Mouse (Mus musculus): ENCODE data around the gene Myo5a. TPM values are rescaled to one million over a fixed set of nuclear protein-coding genes. Genes with fewer than 3 reads are reported as not detected.

The Myo5a gene
- polyA plus RNA-seq, 1 experiment from 2014 or later, result 19.8 TPM

GRCm38 (mm10) chr9:75264008-75264718, 193.3 kb downstream of the Myo5a start:
- H3K9me3 ChIP-seq (replicated peaks), result no peaks in the 10 kb centered on the region
- no peak for DNase-seq (ENCODE audit: low spot score)
- no peaks in the 10 kb centered on the region for H3K27me3 ChIP-seq (ENCODE audit: low read depth, poor library complexity, severe bottlenecking)
- WGBS, result 45% methylated on average over 3 of the region's 3 CpGs
- peaks cover 29% of the 10 kb centered on the region for H3K4me1 ChIP-seq
- H3K27ac ChIP-seq, result no peak overlapping the region
- H3K4me3 ChIP-seq, result no peak overlapping the region
- H3K36me3 ChIP-seq, result no peaks in the 10 kb centered on the region

- Histone ChIP-seq H3K4me1 (peaks cover 13% of the 10 kb centered on the region; the same call in 1 of the 2 replicates), H3K36me3 (no peaks in the 10 kb centered on the region), H3K27ac (no peak overlapping the region), H3K27me3 (ENCODE audit: low read depth, poor library complexity, severe bottlenecking) (no peaks in the 10 kb centered on the region), H3K9me3 (replicated peaks) (no peaks in the 10 kb centered on the region), H3K4me3 (no peak overlapping the region)
- WGBS, result 87% methylated on average over 6 of the region's 6 CpGs
- no peak for DNase-seq (ENCODE audit: low spot score)
Measured at GRCm38 (mm10) chr9:75267147-75267546, 196.3 kb downstream of the Myo5a start.

GRCm38 (mm10) chr9:75270382-75270781, 199.6 kb downstream of the Myo5a start:
- 82% methylated on average over 6 of the region's 6 CpGs for WGBS
- H3K9me3 ChIP-seq (replicated peaks), result no peaks in the 10 kb centered on the region
- no peak overlapping the region for H3K27ac ChIP-seq
- no peaks in the 10 kb centered on the region for H3K4me1 ChIP-seq
- H3K4me3 ChIP-seq, result no peak overlapping the region
- DNase-seq (ENCODE audit: low spot score), result no peak
- H3K27me3 ChIP-seq (ENCODE audit: low read depth, poor library complexity, severe bottlenecking), result no peaks in the 10 kb centered on the region
- H3K36me3 ChIP-seq, result no peaks in the 10 kb centered on the region

- 94% methylated on average over 8 of the region's 8 CpGs for WGBS
Measured at GRCm38 (mm10) chr9:75271539-75271938, 200.7 kb downstream of the Myo5a start.

More at GRCm38 (mm10) chr9:75271539-75271938, 200.7 kb downstream of the Myo5a start:
- Histone ChIP-seq H3K4me3 (no peak overlapping the region), H3K36me3 (no peaks in the 10 kb centered on the region), H3K4me1 (no peaks in the 10 kb centered on the region), H3K27ac (no peak overlapping the region), H3K27me3 (ENCODE audit: low read depth, poor library complexity, severe bottlenecking) (no peaks in the 10 kb centered on the region), H3K9me3 (replicated peaks) (no peaks in the 10 kb centered on the region)
- DNase-seq (ENCODE audit: low spot score), result no peak

Other genes with a start within 250 kb of the Myo5a start
- gene Onecut1, start 209.1 kb upstream of the Myo5a start, polyA plus RNA-seq (2016; fragmentation: Nextera tagmentation; extraction: Ambion mirVana), result 0.08 TPM in 1 of 2 replicates, not detected in the other
- gene Fam214a, start 118.1 kb upstream of the Myo5a start, polyA plus RNA-seq (2016; fragmentation: Nextera tagmentation; extraction: Ambion mirVana), result 4.0 and 6.4 TPM in 2 replicates
- 364 and 386 TPM in 2 replicates for gene Arpp19, start 33.4 kb upstream of the Myo5a start, polyA plus RNA-seq (2016; fragmentation: Nextera tagmentation; extraction: Ambion mirVana)
- gene Myo5c, start 161.0 kb downstream of the Myo5a start, polyA plus RNA-seq (2016; fragmentation: Nextera tagmentation; extraction: Ambion mirVana), result 0.41 and 0.58 TPM in 2 replicates
- gene Gnb5, start 235.3 kb downstream of the Myo5a start, polyA plus RNA-seq (2016; fragmentation: Nextera tagmentation; extraction: Ambion mirVana), result 14.3 and 17.8 TPM in 2 replicates

All from limb, embryonic 10.5 days (tissue).